Comparison of ENCODE assay signal across 8 mouse cellular contexts in genomic region chr11:6444077-6444853, GRCm38 (mm10). TPM values are rescaled to one million over a fixed set of nuclear protein-coding genes. Genes with fewer than 3 reads are reported as not detected.
DNase-seq lines count a peak whose midpoint lies in the region; ATAC-seq lines count a peak whose summit lies in the region.

Gene H2afv, minus strand, starts transcription at chr11:6444443.

- H3K27ac ChIP-seq in hindbrain, embryonic 14.5 days: peak within 1 kb of the TSS; percentile 94

- H3K9ac ChIP-seq in hindbrain, embryonic 14.5 days: peak within 1 kb of the TSS; percentile 82

- peak within 1 kb of the TSS; percentile 74 for H3K4me2 ChIP-seq in hindbrain, embryonic 14.5 days (replicated peaks)

- no peaks in the 10 kb centered on the region for H3K9me3 ChIP-seq in hindbrain, embryonic 14.5 days (ENCODE audit: control insufficient read depth, low read length)

- under 1% methylated on average over 62 of the region's 80 CpGs for WGBS in hindbrain, embryonic 14.5 days

- peak; percentile 100 for ATAC-seq in hindbrain, embryonic 14.5 days (ENCODE audit: low FRiP score)

- H3K36me3 ChIP-seq in hindbrain, embryonic 14.5 days (replicated peaks; ENCODE audit: control insufficient read depth, insufficient read depth): 0 out of 2 replicates have a peak, but pooled peaks cover 4% of the 10 kb centered on the region

- no peaks in the 10 kb centered on the region for H3K27me3 ChIP-seq in hindbrain, embryonic 14.5 days (ENCODE audit: control insufficient read depth, insufficient read depth, low read length)

- peak; percentile 100 for DNase-seq in R1 (ENCODE audit: low read depth, low spot score)
- peak; percentile 99 to 100 for DNase-seq in cerebellum, postnatal 25 days
- DNase-seq in frontal cortex, postnatal 25 days (ENCODE audit: low spot score in 2 of 2): peak; percentile 99
- peak; percentile 99 for DNase-seq in hindbrain, embryonic 14.5 days (ENCODE audit: low spot score)
- DNase-seq in layer of hippocampus, postnatal 36 days: peak; percentile 99
- peak; percentile 100 for DNase-seq in lung, postnatal 36 days
- DNase-seq in retina, postnatal 1 day: peak; percentile 100
- DNase-seq in urinary bladder, adult 18-20 months (ENCODE audit: low spot score in 2 of 2): peak; percentile 98 to 99

- peaks cover 17% of the 10 kb centered on the region for H3K4me1 ChIP-seq in hindbrain, embryonic 14.5 days (replicated peaks; ENCODE audit: control insufficient read depth, insufficient read depth, low read length)

- peak within 1 kb of the TSS; percentile 78 for H3K4me3 ChIP-seq in hindbrain, embryonic 14.5 days (replicated peaks; ENCODE audit: low read length)

RNA-seq across cellular contexts. Expression of gene H2afv, which starts in this region (rescaled TPM):
- 239 and 249 TPM in 2 replicates for polyA plus RNA-seq in hindbrain, embryonic 14.5 days (2014; fragmentation: Nextera tagmentation; extraction: Ambion mirVana)
- total RNA-seq in layer of hippocampus, postnatal 36 days (2021): 10 to 100 TPM; 41.8 to 42.6 TPM

Comparison
In these comparisons a context has a peak if more than half of its experiments do, and no peak if none do; other contexts are left out.
1. Peak in every context shown above with its lines: DNase-seq, ATAC-seq, H3K4me3 ChIP-seq and H3K27ac ChIP-seq.